Mouse (Mus musculus) neutrophil, adult 59 days (primary cell): Measurements from ENCODE around the gene Asphd1. TPM values are rescaled to one million over a fixed set of nuclear protein-coding genes. Genes with fewer than 3 reads are reported as not detected.

ENCODE experiments used
- total RNA-seq, 2 experiments: library from RNA; stranded (reverse); gene quantifications; 1 replicate in 1 of 2; 2 replicates in 1 of 2; pipeline ENCODE4 v1.2.4; 2023

Gene Asphd1
- not detected for total RNA-seq

DNA sequence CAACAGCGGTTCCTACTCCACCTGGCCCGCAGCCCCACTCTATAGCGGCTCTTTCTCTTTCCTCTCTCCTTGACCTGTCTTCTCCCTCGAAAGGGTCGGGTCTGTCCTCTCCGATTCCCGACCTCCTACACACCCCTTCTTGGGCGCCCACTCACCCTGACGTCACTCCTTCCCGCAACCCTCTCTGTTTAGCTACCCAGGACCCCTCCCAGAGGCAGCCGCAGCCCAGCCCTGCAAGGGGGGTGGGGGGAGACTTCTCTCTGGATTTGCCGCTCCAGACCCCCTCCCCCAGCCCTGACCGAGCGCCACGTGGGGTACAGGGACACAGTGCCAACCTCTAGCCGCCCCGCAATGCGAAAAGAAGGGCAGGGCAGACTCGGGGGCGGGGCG is at the start of gene Asphd1:
Gene Asphd1 (minus strand): TSS at position 180 of the 390 bp plus-strand sequence.

DNA sequence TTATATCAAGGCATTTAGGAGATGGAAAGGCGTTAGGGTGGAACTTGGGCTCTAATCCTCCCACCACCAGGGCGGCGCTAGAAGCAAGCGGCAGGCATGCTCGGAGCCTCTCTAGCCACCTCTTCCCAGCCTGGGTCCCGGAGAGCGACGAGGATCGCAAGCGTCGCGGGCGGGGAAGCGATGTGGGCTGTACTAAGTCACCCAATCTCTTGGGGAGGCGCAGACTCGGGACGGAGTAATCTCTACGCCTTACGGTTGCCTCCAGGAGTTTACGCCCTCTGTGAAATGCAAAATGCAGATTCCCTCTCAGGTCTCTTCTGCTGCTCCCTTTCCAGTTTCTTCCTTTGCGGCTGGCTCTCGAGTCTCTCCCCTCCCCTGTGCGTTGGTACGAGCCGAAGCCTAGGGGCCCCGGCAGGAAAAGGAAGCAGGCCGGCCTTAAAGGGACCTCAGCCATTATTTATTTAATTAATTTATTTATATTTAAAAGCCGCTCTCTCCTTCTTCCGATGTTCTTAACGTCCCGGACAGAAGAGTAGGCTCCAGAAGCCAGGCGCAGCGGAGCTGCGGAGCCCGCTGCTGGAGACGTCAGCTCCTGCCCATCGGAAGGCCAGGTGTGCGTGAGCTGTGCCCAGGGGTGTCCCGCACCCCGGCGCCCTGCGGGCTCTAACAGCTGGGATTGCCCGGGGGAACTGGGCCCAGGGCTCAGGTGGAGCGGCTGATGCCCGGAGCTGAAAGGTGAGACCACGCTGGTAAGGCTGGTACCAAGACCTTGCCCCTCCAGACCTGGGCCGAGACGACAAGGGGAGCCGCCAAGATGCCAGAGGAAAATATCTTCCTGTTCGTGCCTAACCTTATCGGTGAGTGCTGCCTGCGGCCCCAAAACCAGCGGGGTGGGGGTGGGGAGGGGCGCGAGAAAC is 26.8 kb upstream of the Asphd1 start, which contains the start of gene Cdiptos:
Gene Cdiptos (minus strand): TSS at position 149 of the 917 bp plus-strand sequence.

DNA sequence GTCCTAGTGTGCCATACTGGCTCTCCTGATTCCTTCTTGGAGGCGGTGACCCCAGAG is 26.3 kb upstream of the Asphd1 start, which contains the start of gene Cdipt:
Gene Cdipt (plus strand): TSS at position 22 of the 57 bp plus-strand sequence.

DNA sequence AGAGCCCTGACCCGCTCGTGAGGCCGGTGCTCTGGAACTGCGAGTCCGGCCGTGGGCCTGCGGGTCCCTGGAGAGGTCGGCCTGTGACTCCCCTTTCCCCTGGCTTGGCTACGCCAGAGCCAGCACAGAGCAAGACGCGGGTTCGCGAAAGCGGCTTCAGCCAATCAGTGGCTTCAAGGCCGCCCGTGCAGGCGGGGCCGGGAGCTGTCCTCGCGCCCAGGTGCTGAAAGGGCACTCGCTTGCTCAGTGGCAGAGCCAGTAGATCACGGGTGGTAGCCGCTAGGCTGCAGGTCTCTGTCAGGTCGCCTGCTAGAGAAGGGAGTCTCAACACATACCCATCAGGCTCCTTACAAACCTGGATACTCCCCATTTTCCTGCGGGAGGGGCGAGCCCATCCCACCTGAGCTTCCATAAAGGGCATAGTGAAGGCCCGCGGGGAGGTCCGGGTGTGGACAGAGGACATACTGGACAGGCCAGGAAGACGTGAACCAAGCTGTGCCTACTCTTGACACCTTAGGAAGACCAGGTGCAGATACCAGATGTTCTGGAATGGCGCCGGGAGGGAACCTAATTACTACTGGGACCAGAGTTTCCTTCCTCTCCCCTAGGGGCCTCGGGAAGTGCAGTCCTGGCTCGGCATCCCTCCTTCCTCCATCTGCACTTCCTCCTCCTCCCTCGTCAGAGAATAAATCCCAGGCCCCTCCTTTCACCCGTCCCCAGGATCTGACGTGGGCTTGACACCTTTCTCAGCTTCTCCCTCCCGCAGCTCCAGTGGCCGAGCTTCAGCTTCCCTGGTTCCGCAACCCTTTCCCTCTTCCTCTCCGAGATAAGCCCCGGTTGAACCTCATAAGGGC is 638 bp upstream of the Asphd1 start, which contains the start of gene Sez6l2:
Gene Sez6l2 (plus strand): TSS at position 771 of the 854 bp plus-strand sequence.

DNA sequence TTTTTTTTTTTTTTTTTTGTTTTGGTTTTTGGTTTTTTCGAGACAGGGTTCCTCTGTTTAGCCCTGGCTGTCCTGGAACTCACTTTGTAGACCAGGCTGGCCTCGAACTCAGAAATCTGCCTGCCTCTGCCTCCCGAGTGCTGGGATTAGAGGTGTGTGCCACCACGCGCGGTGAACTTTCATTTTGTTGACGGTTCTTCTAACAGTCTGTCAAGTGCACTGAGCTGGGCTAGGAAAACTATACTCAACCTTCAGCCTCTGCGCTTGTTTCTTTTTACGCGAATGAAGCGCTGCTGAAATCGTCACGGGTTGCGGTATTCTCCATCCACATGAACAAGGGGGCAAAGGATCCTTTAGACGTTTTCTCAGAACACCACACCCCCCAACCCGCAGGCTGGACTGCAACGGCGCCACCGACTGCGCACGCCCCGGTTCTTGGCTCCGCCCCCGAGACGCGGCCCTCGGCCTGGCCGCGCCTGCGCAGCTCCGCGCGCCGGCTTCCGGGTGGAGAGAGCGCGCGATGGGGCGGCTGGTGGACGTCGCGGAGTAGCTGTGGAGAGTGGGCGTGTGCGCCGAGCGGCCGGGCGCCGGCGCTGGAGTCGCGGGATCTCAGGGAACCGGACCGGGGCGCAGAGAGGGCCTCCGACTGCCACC is 20.9 kb downstream of the Asphd1 start, which contains the start of gene Kctd13:
Gene Kctd13 (plus strand): TSS at position 496 of the 654 bp plus-strand sequence.

DNA sequence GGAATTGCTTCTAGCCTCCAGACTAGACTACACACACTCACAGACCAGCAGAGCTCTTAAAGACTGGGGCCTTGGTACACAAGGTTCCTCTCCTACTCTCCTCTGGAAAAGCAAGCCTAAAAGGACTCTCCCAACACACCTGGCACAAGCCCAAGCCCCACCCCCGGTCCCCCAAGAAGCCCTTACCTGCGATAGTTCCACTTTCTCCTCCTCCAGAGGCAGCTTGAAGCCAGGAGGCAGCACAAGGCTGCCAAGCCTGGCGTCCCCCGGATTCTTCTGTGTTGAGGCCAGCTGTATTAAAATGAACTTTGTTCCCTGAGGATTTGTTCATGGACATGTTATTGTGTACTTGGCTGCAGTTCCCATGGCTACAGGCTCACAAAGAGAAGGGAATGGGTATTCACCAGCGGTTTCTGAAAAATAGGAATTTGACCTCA is 26.7 kb downstream of the Asphd1 start, which contains the start of gene Tmem219:
Gene Tmem219 (minus strand): TSS at position 294 of the 437 bp plus-strand sequence.

Other genes with a start within 250 kb of the Asphd1 start
- 1,000 to 10,000 TPM; 1,849 to 1,913 TPM for gene Coro1a, start 241.8 kb downstream of the Asphd1 start, total RNA-seq
- 100 to 1,000 TPM; 256 to 270 TPM for gene Mapk3, start 190.0 kb downstream of the Asphd1 start, total RNA-seq
- gene Gdpd3, start 183.2 kb downstream of the Asphd1 start, total RNA-seq, result 10 to 100 TPM; 27.6 to 27.7 TPM
- 100 to 1,000 TPM; 259 to 299 TPM for gene Ypel3, start 172.6 kb downstream of the Asphd1 start, total RNA-seq
- gene Tbx6, start 168.1 kb downstream of the Asphd1 start, total RNA-seq, result 1 to 10 TPM; 6.4 to 6.9 TPM
- gene Ppp4c, start 157.1 kb downstream of the Asphd1 start, total RNA-seq, result 100 to 1,000 TPM; 230 to 231 TPM
- not detected for gene Fam57b, start 151.9 kb downstream of the Asphd1 start, total RNA-seq
- not detected for gene 4930451I11Rik, start 117.9 kb downstream of the Asphd1 start, total RNA-seq
- gene Doc2a, start 102.2 kb downstream of the Asphd1 start, total RNA-seq, result not detected
- 10 to 100 TPM; 35.2 to 41.1 TPM for gene Hirip3, start 87.6 kb downstream of the Asphd1 start, total RNA-seq
- 10 to 100 TPM; 47.1 to 51.6 TPM for gene Ino80e, start 87.2 kb downstream of the Asphd1 start, total RNA-seq
- gene Taok2, start 64.9 kb downstream of the Asphd1 start, total RNA-seq, result 10 to 100 TPM; 60.5 to 65.1 TPM
- 10 to 100 TPM; 43.6 to 45.3 TPM for gene Tmem219, start 26.7 kb downstream of the Asphd1 start, total RNA-seq
- gene Kctd13, start 20.7 kb downstream of the Asphd1 start, total RNA-seq, result 10 to 100 TPM; 19.0 to 20.9 TPM
- gene Sez6l2, start 981 bp upstream of the Asphd1 start, total RNA-seq, result 1 to 10 TPM; 1.7 to 1.9 TPM
- 10 to 100 TPM; 58.6 to 74.2 TPM for gene Cdipt, start 26.3 kb upstream of the Asphd1 start, total RNA-seq
- 1 to 10 TPM; 1.5 to 1.7 TPM for gene Cdiptos, start 26.5 kb upstream of the Asphd1 start, total RNA-seq
- 10 to 100 TPM; 40.7 to 54.2 TPM for gene Mvp, start 65.0 kb upstream of the Asphd1 start, total RNA-seq
- gene Pagr1b, start 66.9 kb upstream of the Asphd1 start, total RNA-seq, result 1 to 10 TPM; 2.1 to 7.5 TPM
- gene Pagr1a, start 67.8 kb upstream of the Asphd1 start, total RNA-seq, result 10 to 100 TPM in 1 of 2 experiments, 1 to 10 TPM in 1; 8.7 to 32.2 TPM
- 10 to 100 TPM in 1 of 2 experiments, under 1 TPM in 1; 0.20 to 34.3 TPM for gene Gm42742, start 71.5 kb upstream of the Asphd1 start, total RNA-seq
- under 1 TPM in 1 of 2 experiments, not detected in 1; 0.20 TPM for gene Prrt2, start 71.6 kb upstream of the Asphd1 start, total RNA-seq
- gene Maz, start 77.5 kb upstream of the Asphd1 start, total RNA-seq, result 100 to 1,000 TPM; 181 to 187 TPM
- 10 to 100 TPM; 60.6 to 63.2 TPM for gene Kif22, start 92.9 kb upstream of the Asphd1 start, total RNA-seq
- 1 to 10 TPM in 1 of 2 experiments, under 1 TPM in 1; 0.60 to 1.6 TPM for gene Zg16, start 137.7 kb upstream of the Asphd1 start, total RNA-seq
- gene AI467606, start 141.8 kb upstream of the Asphd1 start, total RNA-seq, result 100 to 1,000 TPM; 131 to 144 TPM
- gene Qprt, start 172.6 kb upstream of the Asphd1 start, total RNA-seq, result 1 to 10 TPM; 4.2 to 6.3 TPM
- 100 to 1,000 TPM; 126 to 127 TPM for gene Spn, start 188.2 kb upstream of the Asphd1 start, total RNA-seq
- 10 to 100 TPM; 47.7 to 62.5 TPM for gene Cd2bp2, start 246.5 kb upstream of the Asphd1 start, total RNA-seq